Comparison of ENCODE assay signal across 8 mouse cellular contexts in the genomic region with DNA sequence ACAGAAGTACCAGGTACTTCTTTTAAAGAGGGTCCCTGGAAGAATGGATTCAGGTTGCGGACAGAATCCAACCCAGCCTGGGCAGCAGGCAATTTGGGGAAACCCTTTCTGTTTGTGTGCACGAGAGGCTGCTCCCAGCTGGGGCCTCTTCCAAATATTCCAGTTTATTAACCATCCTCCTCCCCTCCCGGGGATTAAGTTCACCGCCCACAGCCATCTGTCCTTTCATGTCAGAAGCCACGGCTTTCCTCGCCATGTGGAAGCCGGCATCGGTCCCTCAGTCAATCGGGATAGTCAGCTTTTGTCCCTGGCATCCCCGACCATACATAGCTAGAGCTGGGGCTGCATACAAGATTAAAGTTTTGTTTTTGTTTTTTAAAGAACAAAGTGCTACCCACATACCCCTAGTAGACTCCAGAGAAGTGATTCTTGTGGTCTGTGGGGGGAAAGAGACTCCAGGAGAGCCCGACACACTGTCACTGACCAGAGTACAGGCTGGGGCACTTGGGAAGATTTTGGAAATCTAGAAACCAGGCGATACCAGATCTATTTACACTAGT.
DNase-seq lines count a peak whose midpoint lies in the region; ATAC-seq and TF ChIP-seq lines count a peak whose summit lies in the region.

No protein-coding gene starts in this region.

- H3K4me2 ChIP-seq in heart, embryonic 16.5 days (ENCODE audit: low read depth, low read length): no peak overlapping the region
- peak overlapping the region; percentile 1 for H3K4me2 ChIP-seq in midbrain, embryonic 13.5 days (replicated peaks)

- H3K4me1 ChIP-seq in heart, embryonic 16.5 days (ENCODE audit: control insufficient read depth, insufficient read depth, low read length): peaks cover 89% of the 10 kb centered on the region
- peaks cover 60% of the 10 kb centered on the region for H3K4me1 ChIP-seq in cerebellum, adult 2 months (ENCODE audit: control insufficient read depth, insufficient read depth, low read length)
- H3K4me1 ChIP-seq in hindbrain, embryonic 10.5 days (replicated peaks): peaks cover 87% of the 10 kb centered on the region
- peaks cover 82% of the 10 kb centered on the region for H3K4me1 ChIP-seq in midbrain, embryonic 13.5 days (replicated peaks)

- no peak for TF ChIP-seq POLR2A in cerebellum, adult 2 months (IDR thresholded peaks at IDR 0.05; ENCODE audit: borderline replicate concordance, insufficient read depth, low read length)

- peak overlapping the region; percentile 38 for H3K27ac ChIP-seq in heart, embryonic 16.5 days (ENCODE audit: low read length)
- peak overlapping the region; percentile 18; the same call in 1 of the 2 replicates for H3K27ac ChIP-seq in cerebellum, adult 2 months (ENCODE audit: insufficient read depth, low read length)
- H3K27ac ChIP-seq in hindbrain, embryonic 10.5 days: peak overlapping the region; percentile 82
- peak overlapping the region; percentile 77 for H3K27ac ChIP-seq in midbrain, embryonic 13.5 days

- DNase-seq in heart, adult 9 months (ENCODE audit: low spot score in 2 of 2): no peak
- DNase-seq in cerebellum, adult 2 months: peak; percentile 81 to 92
- DNase-seq in hindbrain, embryonic 10.5 days (ENCODE audit: low spot score): peak; percentile 42
- DNase-seq in spleen, postnatal 10 days (ENCODE audit: low spot score in 2 of 2): no peak
- DNase-seq in right cerebral cortex, adult 18-20 months: no peak
- DNase-seq in spleen, adult 18-20 months: no peak

- no peak for TF ChIP-seq CTCF in cerebellum, adult 2 months (IDR thresholded peaks at IDR 0.05; ENCODE audit: borderline replicate concordance, insufficient read depth, low read depth, low read length)

- peak overlapping the region; percentile 38 for H3K9ac ChIP-seq in heart, embryonic 16.5 days (ENCODE audit: low read length)
- 0 out of 2 replicates have a peak overlapping the region, but pooled peaks have one; percentile 1 for H3K9ac ChIP-seq in midbrain, embryonic 13.5 days (replicated peaks)

- no peak for ATAC-seq in heart, embryonic 16.5 days (replicated peaks; ENCODE audit: extremely low read depth, insufficient read depth, low FRiP score)
- no peak for ATAC-seq in midbrain, embryonic 13.5 days

- no peaks in the 10 kb centered on the region for H3K36me3 ChIP-seq in heart, embryonic 16.5 days (ENCODE audit: control insufficient read depth, insufficient read depth)
- H3K36me3 ChIP-seq in hindbrain, embryonic 10.5 days: no peaks in the 10 kb centered on the region
- no peaks in the 10 kb centered on the region for H3K36me3 ChIP-seq in midbrain, embryonic 13.5 days

- no peaks in the 10 kb centered on the region for H3K27me3 ChIP-seq in heart, embryonic 16.5 days (ENCODE audit: control insufficient read depth, insufficient read depth, low read length)
- H3K27me3 ChIP-seq in cerebellum, adult 2 months (ENCODE audit: control insufficient read depth, insufficient read depth, low read length): no peaks in the 10 kb centered on the region
- no peaks in the 10 kb centered on the region for H3K27me3 ChIP-seq in hindbrain, embryonic 10.5 days (ENCODE audit: insufficient read depth, poor library complexity, severe bottlenecking)
- no peaks in the 10 kb centered on the region for H3K27me3 ChIP-seq in midbrain, embryonic 13.5 days

- 62% methylated on average over 12 of the region's 12 CpGs for WGBS in heart, embryonic 16.5 days
- 9% methylated on average over 12 of the region's 12 CpGs for WGBS in cerebellum, adult 2 months
- WGBS in hindbrain, embryonic 10.5 days: 48% methylated on average over 12 of the region's 12 CpGs
- WGBS in midbrain, embryonic 13.5 days: 16% methylated on average over 12 of the region's 12 CpGs

- no peak overlapping the region for H3K4me3 ChIP-seq in heart, embryonic 16.5 days (ENCODE audit: low read length)
- peak overlapping the region; percentile 18 for H3K4me3 ChIP-seq in cerebellum, adult 2 months (replicated peaks; ENCODE audit: insufficient read depth, low read depth, low read length)
- no peak overlapping the region for H3K4me3 ChIP-seq in hindbrain, embryonic 10.5 days
- H3K4me3 ChIP-seq in midbrain, embryonic 13.5 days (replicated peaks): no peak overlapping the region

- H3K9me3 ChIP-seq in heart, embryonic 16.5 days (replicated peaks; ENCODE audit: control insufficient read depth, low read length): no peaks in the 10 kb centered on the region
- no peaks in the 10 kb centered on the region for H3K9me3 ChIP-seq in hindbrain, embryonic 10.5 days
- no peaks in the 10 kb centered on the region for H3K9me3 ChIP-seq in midbrain, embryonic 13.5 days

Comparison
In these comparisons a context has a peak if more than half of its experiments do, and no peak if none do; other contexts are left out.
1. H3K27ac ChIP-seq: peak in every context shown above with its lines; median percentile 82 in hindbrain, embryonic 10.5 days; 77 in midbrain, embryonic 13.5 days; 38 in heart, embryonic 16.5 days; 18 in cerebellum, adult 2 months.
2. DNase-seq: peak in cerebellum, adult 2 months (2 of 2) and hindbrain, embryonic 10.5 days (single experiment); none in heart, adult 9 months (0 of 2), spleen, postnatal 10 days (0 of 2), right cerebral cortex, adult 18-20 months (single experiment) and spleen, adult 18-20 months (0 of 2).